Mouse (Mus musculus) ES-E14 (cell line): ENCODE results near the gene Gpr18.

Experiments
- ZC3H11A ChIP-seq: IDR thresholded peaks from 2 replicates; pipeline ENCODE4 v1.6.1; 2012; ENCODE audit warnings: low read depth, mild to moderate bottlenecking, inconsistent platforms, low read length, borderline replicate concordance
- ZNF384 ChIP-seq: IDR thresholded peaks from 2 replicates; pipeline ENCODE4 v1.6.1; 2012; ENCODE audit warnings: low read depth, low read length, inconsistent platforms

- no peak for TF ChIP-seq ZNF384
- TF ChIP-seq ZC3H11A, result no peak
Observed at GRCm38 (mm10) chr14:121899071-121899470, 16.5 kb downstream of the Gpr18 start.
